Comparison of ENCODE assay signal across 8 mouse cellular contexts in genomic region chr19:17835681-17836565, GRCm38 (mm10). TPM values are rescaled to one million over a fixed set of nuclear protein-coding genes. Genes with fewer than 3 reads are reported as not detected.
DNase-seq lines count a peak whose midpoint lies in the region; ATAC-seq and TF ChIP-seq lines count a peak whose summit lies in the region.

No protein-coding gene starts in this region.

- H3K4me1 ChIP-seq in megakaryocyte, embryonic 14.5 days, result peaks cover 9% of the 10 kb centered on the region; the same call in 1 of the 2 replicates
- no peaks in the 10 kb centered on the region for H3K4me1 ChIP-seq in embryonic facial prominence, embryonic 11.5 days (ENCODE audit: control insufficient read depth, insufficient read depth, low read length)
- H3K4me1 ChIP-seq in heart, embryonic 12.5 days (replicated peaks), result peaks cover 31% of the 10 kb centered on the region
- H3K4me1 ChIP-seq in kidney, embryonic 14.5 days (ENCODE audit: control insufficient read depth, insufficient read depth, low read length), result peaks cover 23% of the 10 kb centered on the region
- 0 out of 2 replicates have a peak, but pooled peaks cover 4% of the 10 kb centered on the region for H3K4me1 ChIP-seq in lung, postnatal 0 days (ENCODE audit: insufficient read depth, low read depth, low read length)

- H3K27ac ChIP-seq in embryonic facial prominence, embryonic 11.5 days (replicated peaks; ENCODE audit: low read depth, low read length), result no peak overlapping the region
- H3K27ac ChIP-seq in heart, embryonic 12.5 days (ENCODE audit: poor library complexity, severe bottlenecking), result peak overlapping the region; percentile 12; the same call in 1 of the 2 replicates
- H3K27ac ChIP-seq in kidney, embryonic 14.5 days (ENCODE audit: low read depth, low read length), result peak overlapping the region; percentile 17; the same call in 1 of the 2 replicates
- 0 out of 2 replicates have a peak overlapping the region, but pooled peaks have one; percentile 32 for H3K27ac ChIP-seq in lung, postnatal 0 days (ENCODE audit: low read length)

- H3K27me3 ChIP-seq in megakaryocyte, embryonic 14.5 days (replicated peaks), result peaks cover 45% of the 10 kb centered on the region
- H3K27me3 ChIP-seq in embryonic facial prominence, embryonic 11.5 days (ENCODE audit: control insufficient read depth, insufficient read depth, low read length), result no peaks in the 10 kb centered on the region
- no peaks in the 10 kb centered on the region for H3K27me3 ChIP-seq in heart, embryonic 12.5 days (replicated peaks)
- H3K27me3 ChIP-seq in kidney, embryonic 14.5 days (ENCODE audit: control insufficient read depth, insufficient read depth, low read length), result no peaks in the 10 kb centered on the region
- H3K27me3 ChIP-seq in lung, postnatal 0 days (replicated peaks; ENCODE audit: insufficient read depth, low read length), result no peaks in the 10 kb centered on the region

- DNase-seq in embryonic facial prominence, embryonic 11.5 days (ENCODE audit: low spot score), result peak; percentile 58
- DNase-seq in lung, postnatal 0 days (ENCODE audit: low spot score), result peak; percentile 62
- DNase-seq in right cerebral cortex, postnatal 14 days, result peak; percentile 18

- ATAC-seq in megakaryocyte, adult 5-6 weeks (ENCODE audit: poor library complexity, severe bottlenecking), result no peak
- no peak for ATAC-seq in embryonic facial prominence, embryonic 11.5 days (replicated peaks; ENCODE audit: insufficient number of reproducible peaks, low FRiP score, low TSS enrichment, low read depth)
- ATAC-seq in heart, embryonic 12.5 days (ENCODE audit: insufficient number of reproducible peaks, low FRiP score), result no peak
- peak; percentile 29; the same call in 1 of the 2 replicates for ATAC-seq in kidney, embryonic 14.5 days (ENCODE audit: low FRiP score, low TSS enrichment)
- peak; percentile 11 for ATAC-seq in lung, postnatal 0 days
- no peak for ATAC-seq in megakaryocyte-erythroid progenitor cell, adult 5-6 weeks (replicated peaks; ENCODE audit: low FRiP score, low TSS enrichment, poor library complexity, severe bottlenecking)

- under 1% methylated on average over 28 of the region's 28 CpGs for WGBS in embryonic facial prominence, embryonic 11.5 days
- 0% methylated on average over 28 of the region's 28 CpGs for WGBS in heart, embryonic 12.5 days
- under 1% methylated on average over 28 of the region's 28 CpGs for WGBS in kidney, embryonic 14.5 days
- 1% methylated on average over 27 of the region's 28 CpGs for WGBS in lung, postnatal 0 days

- TF ChIP-seq CTCF in lung, postnatal 0 days (IDR thresholded peaks at IDR 0.05), result peak; percentile 64

- TF ChIP-seq EP300 in lung, postnatal 0 days (IDR thresholded peaks at IDR 0.05), result no peak

- H3K4me3 ChIP-seq in megakaryocyte, embryonic 14.5 days (replicated peaks), result peak overlapping the region; percentile 85
- H3K4me3 ChIP-seq in embryonic facial prominence, embryonic 11.5 days (ENCODE audit: low read depth, low read length), result peak overlapping the region; percentile 79
- H3K4me3 ChIP-seq in heart, embryonic 12.5 days, result peak overlapping the region; percentile 80
- H3K4me3 ChIP-seq in kidney, embryonic 14.5 days (ENCODE audit: low read length), result peak overlapping the region; percentile 83
- H3K4me3 ChIP-seq in lung, postnatal 0 days (ENCODE audit: low read depth, low read length), result peak overlapping the region; percentile 76

- no peaks in the 10 kb centered on the region for H3K36me3 ChIP-seq in megakaryocyte, embryonic 14.5 days (replicated peaks; ENCODE audit: low read length)
- H3K36me3 ChIP-seq in embryonic facial prominence, embryonic 11.5 days (replicated peaks; ENCODE audit: control insufficient read depth, insufficient read depth, low read depth, low read length), result no peaks in the 10 kb centered on the region
- H3K36me3 ChIP-seq in heart, embryonic 12.5 days, result no peaks in the 10 kb centered on the region
- H3K36me3 ChIP-seq in kidney, embryonic 14.5 days (ENCODE audit: control insufficient read depth, insufficient read depth, low read length), result no peaks in the 10 kb centered on the region
- no peaks in the 10 kb centered on the region for H3K36me3 ChIP-seq in lung, postnatal 0 days (ENCODE audit: insufficient read depth, low read length)

- no peaks in the 10 kb centered on the region for H3K9me3 ChIP-seq in megakaryocyte, embryonic 14.5 days
- no peaks in the 10 kb centered on the region for H3K9me3 ChIP-seq in embryonic facial prominence, embryonic 11.5 days (replicated peaks; ENCODE audit: control insufficient read depth, low read length)
- no peaks in the 10 kb centered on the region for H3K9me3 ChIP-seq in heart, embryonic 12.5 days (replicated peaks)
- no peaks in the 10 kb centered on the region for H3K9me3 ChIP-seq in kidney, embryonic 14.5 days (ENCODE audit: control insufficient read depth, low read length)
- H3K9me3 ChIP-seq in lung, postnatal 0 days (ENCODE audit: low read length), result no peaks in the 10 kb centered on the region

- peak overlapping the region; percentile 56 for H3K4me2 ChIP-seq in embryonic facial prominence, embryonic 11.5 days (ENCODE audit: low read depth, low read length)
- peak overlapping the region; percentile 97 for H3K4me2 ChIP-seq in heart, embryonic 12.5 days
- H3K4me2 ChIP-seq in kidney, embryonic 14.5 days (replicated peaks; ENCODE audit: low read depth, low read length), result peak overlapping the region; percentile 86
- peak overlapping the region; percentile 91 for H3K4me2 ChIP-seq in lung, postnatal 0 days (replicated peaks; ENCODE audit: low read depth, low read length)

- peak overlapping the region; percentile 90 for H3K9ac ChIP-seq in embryonic facial prominence, embryonic 11.5 days (replicated peaks; ENCODE audit: low read length)
- H3K9ac ChIP-seq in heart, embryonic 12.5 days, result peak overlapping the region; percentile 84
- peak overlapping the region; percentile 84 for H3K9ac ChIP-seq in kidney, embryonic 14.5 days (ENCODE audit: low read depth, low read length)
- peak overlapping the region; percentile 54 for H3K9ac ChIP-seq in lung, postnatal 0 days (replicated peaks; ENCODE audit: low read depth)

RNA-seq across cellular contexts. Expression of gene Pcsk5, which starts 1.5 kb away (rescaled TPM):
- not detected in 2 replicates for polyA plus RNA-seq in megakaryocyte, embryonic 14.5 days (2012; ENCODE audit: insufficient read depth, low replicate concordance)
- total RNA-seq in megakaryocyte, adult 5-6 weeks (2015), result not detected in 2 replicates
- not detected in 2 replicates for total RNA-seq in megakaryocyte, adult 5-6 weeks (2017)
- 17.0 and 20.4 TPM in 2 replicates for polyA plus RNA-seq in embryonic facial prominence, embryonic 11.5 days (2014; fragmentation: Nextera tagmentation; extraction: Ambion mirVana)
- 24.6 and 25.4 TPM in 2 replicates for polyA plus RNA-seq in heart, embryonic 12.5 days (2016; fragmentation: Nextera tagmentation; extraction: Ambion mirVana)
- 19.4 and 26.8 TPM in 2 replicates for polyA plus RNA-seq in kidney, embryonic 14.5 days (2014; fragmentation: Nextera tagmentation; extraction: Ambion mirVana)
- polyA plus RNA-seq in lung, postnatal 0 days (2015; fragmentation: Nextera tagmentation; extraction: Ambion mirVana), result 26.3 and 29.9 TPM in 2 replicates
- total RNA-seq in megakaryocyte-erythroid progenitor cell, adult 5-6 weeks (2014; fragmentation: Nextera tagmentation), result not detected in 2 replicates
- total RNA-seq in megakaryocyte-erythroid progenitor cell, adult 5-6 weeks (2017), result not detected in 2 replicates

Comparison
In these comparisons a context has a peak if more than half of its experiments do, and no peak if none do; other contexts are left out.
1. ATAC-seq: peak in kidney, embryonic 14.5 days (single experiment) and lung, postnatal 0 days (single experiment); none in megakaryocyte, adult 5-6 weeks (single experiment), embryonic facial prominence, embryonic 11.5 days (single experiment), heart, embryonic 12.5 days (single experiment) and megakaryocyte-erythroid progenitor cell, adult 5-6 weeks (single experiment).
2. RNA of gene Pcsk5, which starts 1.5 kb away (polyA plus RNA-seq): 19.4 to 26.8 TPM in kidney, embryonic 14.5 days, 26.3 to 29.9 TPM in lung, postnatal 0 days, 24.6 to 25.4 TPM in heart, embryonic 12.5 days and 17.0 to 20.4 TPM in embryonic facial prominence, embryonic 11.5 days; not detected in megakaryocyte, embryonic 14.5 days; every median in the first group is over 10 times any median in the second.
3. Peak in every context shown above with its lines, with median percentiles within 50 percentile points of each other: H3K4me3 ChIP-seq, DNase-seq, H3K4me2 ChIP-seq and H3K9ac ChIP-seq.